Mouse (Mus musculus): Measurements from ENCODE around the gene BC100530. TPM values are rescaled to one million over a fixed set of nuclear protein-coding genes. Genes with fewer than 3 reads are reported as not detected.
"Not testable (repeated sequence)": the region's sequence is repeated elsewhere in the genome, so short reads cannot be mapped to it uniquely, and the experiment has no call there.

Gene BC100530
- 6.0 and 9.8 TPM in 2 replicates for polyA plus RNA-seq (2015; fragmentation: Nextera tagmentation; extraction: Ambion mirVana)

DNA sequence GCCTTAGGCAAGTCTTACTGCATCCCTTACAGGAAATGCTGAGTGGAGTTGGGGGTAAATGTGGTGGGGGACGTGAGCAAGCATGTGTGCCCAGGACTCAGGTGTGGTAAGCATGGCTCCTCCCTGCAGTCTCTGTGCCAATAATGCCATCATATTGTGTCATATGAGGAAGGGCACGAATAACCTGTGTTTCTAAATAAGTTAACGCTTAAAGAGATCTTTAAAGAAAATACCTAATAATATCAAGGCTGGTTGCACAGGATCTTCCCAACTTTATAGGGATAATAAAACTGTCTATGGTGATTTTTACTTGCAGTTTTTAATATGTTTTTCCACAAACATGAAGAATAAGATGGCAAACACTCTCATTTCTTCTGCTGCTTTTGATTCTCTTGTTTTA is at the start of gene BC100530:
Gene BC100530, minus strand, starts transcription at position 101 of the 400 bp plus-strand sequence.
- H3K36me3 ChIP-seq; H3K4me2 ChIP-seq (replicated peaks); ATAC-seq; H3K27me3 ChIP-seq (replicated peaks); H3K4me3 ChIP-seq (replicated peaks); H3K9me3 ChIP-seq; H3K4me1 ChIP-seq (replicated peaks); H3K9ac ChIP-seq; H3K27ac ChIP-seq: not testable (repeated sequence)
- WGBS: 75% methylated on average over 3 of the region's 3 CpGs

DNA sequence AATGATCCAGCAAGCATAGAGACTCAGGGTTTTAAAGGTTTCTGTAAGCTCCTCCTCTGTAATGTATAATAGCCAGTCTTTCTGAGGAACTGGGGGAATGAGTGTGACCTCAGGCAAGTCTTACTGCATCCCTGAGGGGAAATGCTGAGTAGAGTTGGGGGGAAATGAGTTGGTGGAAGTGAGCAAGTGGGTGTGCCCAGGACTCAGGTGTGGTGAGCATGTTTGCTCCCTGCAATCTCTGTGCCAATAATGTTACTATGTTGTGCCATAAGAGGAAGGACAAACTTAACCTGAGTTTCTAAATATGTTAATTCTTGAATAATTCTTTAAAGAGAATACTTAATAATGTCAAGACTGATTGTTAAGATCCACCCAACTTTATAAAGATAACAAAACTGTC is 40.8 kb upstream of the BC100530 start, which contains the start of gene Stfa2:
Gene Stfa2, minus strand, starts transcription at position 101 of the 400 bp plus-strand sequence.
- Histone ChIP-seq H3K4me3 (replicated peaks) (no peak within 1 kb of the TSS), H3K27me3 (replicated peaks) (no peaks in the 10 kb centered on the region), H3K4me2 (replicated peaks) (no peak within 1 kb of the TSS), H3K27ac (no peak within 1 kb of the TSS), H3K9me3 (no peaks in the 10 kb centered on the region), H3K36me3 (no peaks in the 10 kb centered on the region), H3K4me1 (replicated peaks) (no peaks in the 10 kb centered on the region), H3K9ac (no peak within 1 kb of the TSS)
- no peak for ATAC-seq

DNA sequence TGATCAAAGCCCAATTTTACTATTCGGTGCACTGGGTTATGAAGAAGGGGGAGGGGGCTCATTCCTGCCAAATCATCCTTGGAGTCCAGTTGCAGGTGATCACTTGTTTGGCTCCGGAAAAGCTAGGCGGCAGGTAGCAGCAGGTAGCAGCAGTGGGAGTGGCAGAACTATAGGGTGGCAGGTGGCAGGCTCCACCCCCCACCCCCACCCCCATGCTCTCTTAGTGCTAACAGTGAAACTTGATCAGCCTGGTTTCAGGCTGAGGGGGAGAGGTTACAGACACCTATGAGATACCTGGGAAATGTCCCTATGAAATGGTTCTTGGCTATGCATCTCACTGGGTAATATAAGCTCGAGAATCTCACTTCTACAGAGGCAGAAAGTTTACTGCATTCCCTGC is 21.5 kb upstream of the BC100530 start:
- peak; percentile 77 for ATAC-seq
- 15% methylated on average over 4 of the region's 4 CpGs for WGBS
- H3K9ac ChIP-seq: no peak overlapping the region
- H3K4me3 ChIP-seq (replicated peaks): no peak overlapping the region
- H3K4me1 ChIP-seq (replicated peaks): no peaks in the 10 kb centered on the region
- H3K4me2 ChIP-seq (replicated peaks): peak overlapping the region; percentile 31; the same call in 1 of the 2 replicates
- no peaks in the 10 kb centered on the region for H3K9me3 ChIP-seq
- no peak overlapping the region for H3K27ac ChIP-seq
- no peaks in the 10 kb centered on the region for H3K27me3 ChIP-seq (replicated peaks)
- H3K36me3 ChIP-seq: no peaks in the 10 kb centered on the region

DNA sequence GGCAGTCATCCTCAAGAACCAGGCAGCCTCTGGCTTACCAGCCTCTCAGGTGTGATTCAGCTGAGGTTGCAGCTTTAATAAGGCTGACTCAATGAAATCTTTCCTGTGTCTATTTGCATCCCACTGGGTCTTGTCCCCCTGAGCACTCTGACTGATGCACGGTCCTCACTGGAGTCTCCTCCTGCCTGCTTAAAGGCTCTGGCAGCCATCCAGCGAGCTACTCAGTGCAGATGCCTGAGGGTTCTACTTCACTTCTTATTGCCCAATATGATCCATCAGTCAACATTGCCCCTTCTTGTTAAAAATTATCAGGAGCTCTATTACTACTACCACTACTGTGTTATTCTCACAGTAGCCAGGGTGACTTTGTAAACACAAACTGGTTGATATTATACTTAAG is 30.4 kb downstream of the BC100530 start:
- WGBS: 42% methylated on average over 2 of the region's 2 CpGs
- Histone ChIP-seq H3K4me2 (replicated peaks) (no peak overlapping the region), H3K9ac (no peak overlapping the region), H3K9me3 (no peaks in the 10 kb centered on the region), H3K36me3 (no peaks in the 10 kb centered on the region), H3K27ac (no peak overlapping the region), H3K4me1 (replicated peaks) (no peaks in the 10 kb centered on the region), H3K4me3 (replicated peaks) (no peak overlapping the region), H3K27me3 (replicated peaks) (no peaks in the 10 kb centered on the region)
- no peak for ATAC-seq

DNA sequence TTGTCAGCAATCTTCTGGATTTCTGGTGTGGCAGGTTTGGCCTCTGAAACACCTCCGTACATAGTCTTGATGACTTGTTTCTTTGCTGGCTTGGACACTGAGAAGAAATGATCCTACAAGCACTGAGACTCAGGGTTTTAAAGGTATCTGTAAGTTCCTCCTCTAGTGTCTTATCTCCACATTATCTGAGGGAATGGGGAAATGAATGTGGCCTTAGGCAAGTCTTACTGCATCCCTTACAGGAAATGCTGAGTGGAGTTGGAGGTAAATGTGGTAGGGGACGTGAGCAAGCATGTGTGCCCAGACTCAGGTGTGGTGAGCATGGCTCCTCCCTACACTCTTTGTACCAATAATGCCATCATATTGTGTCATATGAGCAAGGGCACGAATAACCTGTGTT is 33.3 kb downstream of the BC100530 start, which contains the start of gene BC117090:
Gene BC117090, minus strand, starts transcription at position 101 of the 400 bp plus-strand sequence.
- H3K4me3 ChIP-seq (replicated peaks): no peak within 1 kb of the TSS
- 71% methylated on average over 3 of the region's 3 CpGs for WGBS
- no peaks in the 10 kb centered on the region for H3K27me3 ChIP-seq (replicated peaks)
- no peak within 1 kb of the TSS for H3K27ac ChIP-seq
- no peaks in the 10 kb centered on the region for H3K4me1 ChIP-seq (replicated peaks)
- ATAC-seq: no peak
- no peaks in the 10 kb centered on the region for H3K9me3 ChIP-seq
- no peak within 1 kb of the TSS for H3K4me2 ChIP-seq (replicated peaks)
- no peaks in the 10 kb centered on the region for H3K36me3 ChIP-seq
- no peak within 1 kb of the TSS for H3K9ac ChIP-seq

DNA sequence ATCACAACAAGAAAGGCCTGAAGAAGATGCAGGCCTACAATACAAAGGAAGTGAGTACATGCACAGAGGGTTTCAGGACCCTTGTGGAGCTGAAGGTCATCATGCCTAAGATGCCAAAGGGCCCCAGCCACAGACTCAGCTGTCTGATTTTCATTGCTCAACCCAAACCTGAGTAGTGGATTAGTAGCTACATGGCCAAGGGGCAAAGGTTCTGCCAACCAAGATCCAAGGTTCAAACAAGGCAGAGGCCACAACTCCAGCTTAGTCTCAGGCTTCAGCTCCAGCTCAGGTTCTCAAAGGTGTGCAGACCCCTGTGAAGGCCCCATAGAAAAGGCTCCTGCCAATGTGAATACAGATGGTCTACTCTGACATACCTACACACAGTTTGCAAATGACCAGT is 48.3 kb downstream of the BC100530 start:
- no peak overlapping the region for H3K27ac ChIP-seq
- no peak overlapping the region for H3K4me3 ChIP-seq (replicated peaks)
- no peaks in the 10 kb centered on the region for H3K9me3 ChIP-seq
- no peaks in the 10 kb centered on the region for H3K36me3 ChIP-seq
- no peaks in the 10 kb centered on the region for H3K27me3 ChIP-seq (replicated peaks)
- H3K4me2 ChIP-seq (replicated peaks): no peak overlapping the region
- no peaks in the 10 kb centered on the region for H3K4me1 ChIP-seq (replicated peaks)
- H3K9ac ChIP-seq: no peak overlapping the region
- no peak for ATAC-seq

DNA sequence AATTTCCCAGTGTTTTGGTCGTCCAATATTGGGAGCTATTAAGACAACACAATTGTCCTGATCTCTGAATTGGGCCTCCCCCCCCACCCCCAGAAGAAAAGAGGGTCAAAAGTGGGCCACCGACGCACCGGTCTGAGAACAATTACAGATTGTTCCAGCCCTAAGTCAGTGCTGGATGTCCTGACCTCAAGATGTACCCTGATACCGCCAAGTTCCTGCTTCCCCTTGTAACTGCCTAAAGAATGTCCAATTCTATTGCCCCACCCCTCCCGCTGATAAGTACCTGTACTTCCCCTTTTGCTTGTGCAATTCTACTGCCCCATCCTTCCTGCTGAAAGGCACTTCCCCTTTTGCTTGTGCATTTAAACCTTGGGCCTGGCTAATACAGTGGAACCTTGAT is 51.4 kb downstream of the BC100530 start:
- not testable (repeated sequence) for ATAC-seq; H3K36me3 ChIP-seq; H3K4me2 ChIP-seq (replicated peaks); H3K27ac ChIP-seq; H3K4me1 ChIP-seq (replicated peaks); H3K27me3 ChIP-seq (replicated peaks); H3K9me3 ChIP-seq; H3K9ac ChIP-seq; H3K4me3 ChIP-seq (replicated peaks)
- 76% methylated on average over 6 of the region's 6 CpGs for WGBS

Other genes starting within 250 kb of the BC100530 start
- gene Csta1, start 236.5 kb downstream of the BC100530 start, polyA plus RNA-seq (2015; fragmentation: Nextera tagmentation; extraction: Ambion mirVana): 0.08 and 0.09 TPM in 2 replicates
- gene Stfa2l1, start 210.9 kb downstream of the BC100530 start, polyA plus RNA-seq (2015; fragmentation: Nextera tagmentation; extraction: Ambion mirVana): 1.1 and 1.2 TPM in 2 replicates
- gene Gm5483, start 183.5 kb downstream of the BC100530 start, polyA plus RNA-seq (2015; fragmentation: Nextera tagmentation; extraction: Ambion mirVana): 3.3 and 5.7 TPM in 2 replicates
- not detected in 2 replicates for gene Gm5416, start 157.3 kb downstream of the BC100530 start, polyA plus RNA-seq (2015; fragmentation: Nextera tagmentation; extraction: Ambion mirVana)
- gene 2010005H15Rik, start 146.3 kb downstream of the BC100530 start, polyA plus RNA-seq (2015; fragmentation: Nextera tagmentation; extraction: Ambion mirVana): 0.78 and 1.4 TPM in 2 replicates
- 6.6 and 10.5 TPM in 2 replicates for gene Stfa1, start 90.8 kb downstream of the BC100530 start, polyA plus RNA-seq (2015; fragmentation: Nextera tagmentation; extraction: Ambion mirVana)
- gene BC117090, start 33.4 kb downstream of the BC100530 start, polyA plus RNA-seq (2015; fragmentation: Nextera tagmentation; extraction: Ambion mirVana): not detected in 2 replicates
- gene Stfa2, start 40.7 kb upstream of the BC100530 start, polyA plus RNA-seq (2015; fragmentation: Nextera tagmentation; extraction: Ambion mirVana): 0.92 and 1.4 TPM in 2 replicates
- 1.6 and 3.1 TPM in 2 replicates for gene Stfa3, start 87.6 kb upstream of the BC100530 start, polyA plus RNA-seq (2015; fragmentation: Nextera tagmentation; extraction: Ambion mirVana)
- gene Casr, start 194.4 kb upstream of the BC100530 start, polyA plus RNA-seq (2015; fragmentation: Nextera tagmentation; extraction: Ambion mirVana): 0.06 and 0.10 TPM in 2 replicates